Comparison of ENCODE assay signal across 11 mouse cellular contexts in genomic region chr2:117389925-117390892, GRCm38 (mm10). TPM values are rescaled to one million over a fixed set of nuclear protein-coding genes. Genes with fewer than 3 reads are reported as not detected.
DNase-seq lines count a peak whose midpoint lies in the region; ATAC-seq lines count a peak whose summit lies in the region.
"Had no signal": no experiment of that assay in that cellular context is flagged by ENCODE, and none has a peak within 500 bp of the region (broad histone marks: within the 10 kb centered on the region; RNA-seq: fewer than 3 reads in every experiment).

No protein-coding gene starts in this region.

- H3K9me3 ChIP-seq in kidney, embryonic 14.5 days (ENCODE audit: control insufficient read depth, low read length): no peaks in the 10 kb centered on the region
- no peaks in the 10 kb centered on the region for H3K9me3 ChIP-seq in forebrain, embryonic 15.5 days
- H3K9me3 ChIP-seq: intestine, embryonic 15.5 days; limb, embryonic 15.5 days; neural tube, embryonic 13.5 days had no signal

- H3K27me3 ChIP-seq in kidney, embryonic 14.5 days (ENCODE audit: control insufficient read depth, insufficient read depth, low read length): no peaks in the 10 kb centered on the region
- no peaks in the 10 kb centered on the region for H3K27me3 ChIP-seq in forebrain, embryonic 15.5 days
- H3K27me3 ChIP-seq: intestine, embryonic 15.5 days; limb, embryonic 15.5 days; neural tube, embryonic 13.5 days had no signal

- no peak overlapping the region for H3K9ac ChIP-seq in kidney, embryonic 14.5 days (ENCODE audit: low read depth, low read length)
- H3K9ac ChIP-seq in forebrain, embryonic 15.5 days (replicated peaks): no peak overlapping the region
- H3K9ac ChIP-seq: intestine, embryonic 15.5 days; limb, embryonic 15.5 days; neural tube, embryonic 13.5 days had no signal

- no peak overlapping the region for H3K27ac ChIP-seq in kidney, embryonic 14.5 days (ENCODE audit: low read depth, low read length)
- H3K27ac ChIP-seq in forebrain, embryonic 15.5 days (replicated peaks): peak overlapping the region; percentile 58; the same call in 1 of the 2 replicates
- H3K27ac ChIP-seq: intestine, embryonic 15.5 days; limb, embryonic 15.5 days; neural tube, embryonic 13.5 days had no signal

- WGBS in kidney, embryonic 14.5 days: 84% methylated on average over 17 of the region's 17 CpGs
- 60% methylated on average over 17 of the region's 17 CpGs for WGBS in forebrain, embryonic 15.5 days

- no peaks in the 10 kb centered on the region for H3K36me3 ChIP-seq in kidney, embryonic 14.5 days (ENCODE audit: control insufficient read depth, insufficient read depth, low read length)
- no peaks in the 10 kb centered on the region for H3K36me3 ChIP-seq in forebrain, embryonic 15.5 days
- H3K36me3 ChIP-seq: intestine, embryonic 15.5 days; limb, embryonic 15.5 days; neural tube, embryonic 13.5 days had no signal

- H3K4me1 ChIP-seq in kidney, embryonic 14.5 days (ENCODE audit: control insufficient read depth, insufficient read depth, low read length): no peaks in the 10 kb centered on the region
- H3K4me1 ChIP-seq in forebrain, embryonic 15.5 days: peaks cover 13% of the 10 kb centered on the region
- H3K4me1 ChIP-seq: intestine, embryonic 15.5 days; limb, embryonic 15.5 days had no signal

- H3K4me3 ChIP-seq in kidney, embryonic 14.5 days (ENCODE audit: low read length): no peak overlapping the region
- H3K4me3 ChIP-seq in forebrain, embryonic 15.5 days: no peak overlapping the region
- H3K4me3 ChIP-seq: intestine, embryonic 15.5 days; limb, embryonic 15.5 days; neural tube, embryonic 13.5 days had no signal

- no peak for ATAC-seq in kidney, embryonic 14.5 days (ENCODE audit: low FRiP score, low TSS enrichment)
- ATAC-seq in forebrain, embryonic 15.5 days (replicated peaks): peak; percentile 68
- ATAC-seq: intestine, embryonic 15.5 days had no signal

- DNase-seq in kidney, postnatal 10 days: peak; percentile 52
- DNase-seq in T-cell, adult 2 months (ENCODE audit: low spot score): peak; percentile 61
- peak; percentile 27 to 36 for DNase-seq in left cerebral cortex, postnatal 36 days (ENCODE audit: low spot score in 2 of 2)
- DNase-seq in testis, postnatal 14 days (ENCODE audit: low spot score): no peak
- no peak for DNase-seq in spleen, postnatal 10 days (ENCODE audit: low spot score in 2 of 2)
- DNase-seq in thymus, postnatal 14 days: no peak

- intact Hi-C loops in left cerebral cortex, postnatal 36 days (cut with DNase I): loop anchor here (5.0 to 10.0 kb wide), 2 partner anchors 47 to 85 kb away; no protein-coding TSS in a partner anchor

- no peak overlapping the region for H3K4me2 ChIP-seq in kidney, embryonic 14.5 days (replicated peaks; ENCODE audit: low read depth, low read length)
- H3K4me2 ChIP-seq in forebrain, embryonic 15.5 days (replicated peaks): no peak overlapping the region
- H3K4me2 ChIP-seq: intestine, embryonic 15.5 days; limb, embryonic 15.5 days; neural tube, embryonic 13.5 days had no signal

RNA-seq across cellular contexts. Expression of gene Rasgrp1, which starts 47.4 kb away (rescaled TPM):
- polyA plus RNA-seq in kidney, embryonic 14.5 days (2014; fragmentation: Nextera tagmentation; extraction: Ambion mirVana): 0.11 and 0.38 TPM in 2 replicates
- 3.8 and 4.3 TPM in 2 replicates for polyA plus RNA-seq in forebrain, embryonic 15.5 days (2015; fragmentation: Nextera tagmentation; extraction: Ambion mirVana)
- 100 to 1,000 TPM; 330 to 351 TPM for total RNA-seq in left cerebral cortex, postnatal 36 days (2021)

Comparison
In these comparisons a context has a peak if more than half of its experiments do, and no peak if none do; other contexts are left out.
1. DNase-seq: peak in kidney, postnatal 10 days (single experiment), T-cell, adult 2 months (single experiment) and left cerebral cortex, postnatal 36 days (2 of 2); none in testis, postnatal 14 days (single experiment), spleen, postnatal 10 days (0 of 2) and thymus, postnatal 14 days (single experiment).